Mouse (Mus musculus) cerebellum, adult 2 months (tissue): Measurements from ENCODE around the gene Ncan. TPM values are rescaled to one million over a fixed set of nuclear protein-coding genes. Genes with fewer than 3 reads are reported as not detected.
"Not testable (repeated sequence)": the region's sequence is repeated elsewhere in the genome, so short reads cannot be mapped to it uniquely, and the experiment has no call there.

Experiments used
- DNase-seq, 2 experiments: peaks; one replicate each; pipeline ENCODE4 v3.0.0; 2021
- H3K27ac ChIP-seq: fragments of 200-500 bp; 2 replicates; pipeline ENCODE4 v1.5.1; 2012; ENCODE audit warnings: low read length, control low read depth, inconsistent platforms; ENCODE audit not compliant: insufficient read depth
- H3K27me3 ChIP-seq: fragments of 200-500 bp; 2 replicates; pipeline ENCODE4 v1.6.1; 2012; ENCODE audit warnings: inconsistent platforms, mild to moderate bottlenecking, low read length, moderate library complexity; ENCODE audit not compliant: control insufficient read depth, insufficient read depth
- H3K4me1 ChIP-seq: fragments of 200-500 bp; 2 replicates; pipeline ENCODE4 v1.6.1; 2011; ENCODE audit warnings: low read length; ENCODE audit not compliant: control insufficient read depth, insufficient read depth
- H3K4me3 ChIP-seq: fragments of 200-500 bp; replicated peaks from 2 replicates; pipeline ENCODE3; 2011; ENCODE audit warnings: mild to moderate bottlenecking, low read depth, low read length, control low read depth; ENCODE audit not compliant: insufficient read depth
- CTCF ChIP-seq: fragments of 200-500 bp; IDR thresholded peaks from 2 replicates; pipeline ENCODE4 v1.5.1; 2011; ENCODE audit warnings: low read depth, mild to moderate bottlenecking, control low read depth, low read length, moderate library complexity, borderline replicate concordance; ENCODE audit not compliant: insufficient read depth
- POLR2A ChIP-seq: fragments of 200-500 bp; IDR thresholded peaks from 2 replicates; pipeline ENCODE4 v1.6.1; 2011; ENCODE audit warnings: low read length, control low read depth, borderline replicate concordance; ENCODE audit not compliant: insufficient read depth
- WGBS: fragments of 180-500 bp; shearing (Covaris S2); methylation state at CpG from one replicate; pipeline ENCODE4 v1.1.7; 2018; 5-methylcytosine and 5-hydroxymethylcytosine counted together
- polyA plus RNA-seq: library from polyadenylated mRNA; depleted of rRNA; stranded (reverse); fragments of >200 nt; gene quantifications from 2 replicates; pipeline ENCODE4 v1.2.3, GENCODE M21; 2012

The Ncan gene
- polyA plus RNA-seq, 1 experiment, result 15.2 TPM

GRCm38 (mm10) chr8:70084191-70085065, 36.2 kb downstream of the Ncan start:
- Histone ChIP-seq H3K4me1 (no peaks in the 10 kb centered on the region; the same call in 1 of the 2 replicates), H3K4me3 (peak overlapping the region; percentile 89), H3K27me3 (no peaks in the 10 kb centered on the region; the same call in 1 of the 2 replicates), H3K27ac (no peak overlapping the region)
- peak; percentile 57 to 71 for DNase-seq
- 3% methylated on average over 71 of the region's 71 CpGs for whole genome bisulfite sequencing
- TF ChIP-seq POLR2A (no peak), CTCF (no peak)

- H3K27ac ChIP-seq, result no peak within 1 kb of the TSS
- no peaks in the 10 kb centered on the region; the same call in 1 of the 2 replicates for H3K4me1 ChIP-seq
- no peaks in the 10 kb centered on the region; the same call in 1 of the 2 replicates for H3K27me3 ChIP-seq
- peak within 1 kb of the TSS; percentile 89 for H3K4me3 ChIP-seq
- under 1% methylated on average over 26 of the region's 26 CpGs for WGBS
- TF ChIP-seq POLR2A, result peak; percentile 84
- TF ChIP-seq CTCF, result no peak
- DNase-seq, result peak; percentile 91 to 93
Observed at GRCm38 (mm10) chr8:70083285-70083684, 37.4 kb downstream of the Ncan start, which contains the start of gene Hapln4. TSS of gene Hapln4 (plus strand) at chr8:70083457.

- no peaks in the 10 kb centered on the region; the same call in 1 of the 2 replicates for H3K27me3 ChIP-seq
- DNase-seq, result peak; percentile 48 to 52
- H3K4me3 ChIP-seq, result no peak overlapping the region
- TF ChIP-seq POLR2A (no peak), CTCF (no peak)
- 6% methylated on average over 2 of the region's 2 CpGs for WGBS
- no peaks in the 10 kb centered on the region; the same call in 1 of the 2 replicates for H3K4me1 ChIP-seq
- no peak overlapping the region for H3K27ac ChIP-seq
Observed at GRCm38 (mm10) chr8:70081976-70082375, 38.7 kb downstream of the Ncan start.

- DNase-seq, result no peak
- WGBS, result 96% methylated on average over 1 of the region's 1 CpGs
- Histone ChIP-seq H3K27ac (no peak overlapping the region), H3K27me3 (no peaks in the 10 kb centered on the region), H3K4me3 (no peak overlapping the region), H3K4me1 (no peaks in the 10 kb centered on the region)
- no peak for TF ChIP-seq CTCF
- TF ChIP-seq POLR2A, result no peak
Observed at GRCm38 (mm10) chr8:70073682-70074081, 47.0 kb downstream of the Ncan start.

- no peak overlapping the region for H3K4me3 ChIP-seq
- H3K27ac ChIP-seq, result no peak overlapping the region
- no peaks in the 10 kb centered on the region for H3K27me3 ChIP-seq
- TF ChIP-seq CTCF (no peak), POLR2A (no peak)
- no peaks in the 10 kb centered on the region for H3K4me1 ChIP-seq
- 65% methylated on average over 8 of the region's 8 CpGs for WGBS
- no peak for DNase-seq
Observed at GRCm38 (mm10) chr8:70073120-70073519, 47.6 kb downstream of the Ncan start.

GRCm38 (mm10) chr8:70072441-70073069, 48.1 kb downstream of the Ncan start, which contains the start of gene Tm6sf2:
TSS of gene Tm6sf2 (plus strand) at chr8:70072924.
- Histone ChIP-seq H3K27me3 (no peaks in the 10 kb centered on the region), H3K4me3 (no peak within 1 kb of the TSS), H3K27ac (no peak within 1 kb of the TSS), H3K4me1 (no peaks in the 10 kb centered on the region)
- no peak for DNase-seq
- 18% methylated on average over 23 of the region's 27 CpGs for WGBS
- TF ChIP-seq POLR2A (no peak), CTCF (no peak)

- no peak overlapping the region for H3K4me3 ChIP-seq
- DNase-seq, result no peak
- H3K27me3 ChIP-seq, result no peaks in the 10 kb centered on the region
- H3K4me1 ChIP-seq, result no peaks in the 10 kb centered on the region
- no peak overlapping the region for H3K27ac ChIP-seq
- 72% methylated on average over 2 of the region's 2 CpGs for WGBS
- TF ChIP-seq CTCF, result no peak
- no peak for TF ChIP-seq POLR2A
Observed at GRCm38 (mm10) chr8:70071836-70072440, 48.7 kb downstream of the Ncan start.

- 62% methylated on average over 1 of the region's 1 CpGs for WGBS
- no peak for DNase-seq
- Histone ChIP-seq H3K4me1 (no peaks in the 10 kb centered on the region), H3K27ac (no peak overlapping the region), H3K4me3 (no peak overlapping the region), H3K27me3 (no peaks in the 10 kb centered on the region; the same call in 1 of the 2 replicates)
- TF ChIP-seq CTCF, result no peak
- no peak for TF ChIP-seq POLR2A
Observed at GRCm38 (mm10) chr8:70057721-70058120, 63.0 kb downstream of the Ncan start.

- H3K4me3 ChIP-seq, H3K27me3 ChIP-seq, H3K4me1 ChIP-seq, DNase-seq, H3K27ac ChIP-seq: not testable (repeated sequence)
- 97% methylated on average over 5 of the region's 5 CpGs for WGBS
Observed at GRCm38 (mm10) chr8:70050434-70050833, 70.2 kb downstream of the Ncan start.
